Mouse (Mus musculus) layer of hippocampus, postnatal 10 days (tissue): ENCODE data around the gene Zc3hav1. TPM values are rescaled to one million over a fixed set of nuclear protein-coding genes. Genes with fewer than 3 reads are reported as not detected.
A peak's percentile ranks its signal among the peaks of the same experiment; 100 is the strongest.
"Not testable (repeated sequence)": the region's sequence is repeated elsewhere in the genome, so short reads cannot be mapped to it uniquely, and the experiment has no call there.

ENCODE experiments used
- DNase-seq, 2 experiments: peaks; one replicate each; pipeline ENCODE4 v3.0.0; 2021; ENCODE audit warnings: low spot score in 2 of 2
- long read RNA-seq: library from polyadenylated mRNA; stranded (forward); transcript quantifications from one replicate; pipeline ENCODE4 v2.0.0, GENCODE M21; 2023
- total RNA-seq, 2 experiments: library from RNA; stranded (reverse); gene quantifications; 2 replicates each; pipeline ENCODE4 v1.2.3; 2021

Gene Zc3hav1
- 1 to 10 TPM; 3.0 to 3.1 TPM for total RNA-seq
- long read RNA-seq, partial matches to known transcripts, result 0 of 2 reads
- long read RNA-seq, other reads (novel, unspliced or antisense), result 2 of 2 reads

DNA sequence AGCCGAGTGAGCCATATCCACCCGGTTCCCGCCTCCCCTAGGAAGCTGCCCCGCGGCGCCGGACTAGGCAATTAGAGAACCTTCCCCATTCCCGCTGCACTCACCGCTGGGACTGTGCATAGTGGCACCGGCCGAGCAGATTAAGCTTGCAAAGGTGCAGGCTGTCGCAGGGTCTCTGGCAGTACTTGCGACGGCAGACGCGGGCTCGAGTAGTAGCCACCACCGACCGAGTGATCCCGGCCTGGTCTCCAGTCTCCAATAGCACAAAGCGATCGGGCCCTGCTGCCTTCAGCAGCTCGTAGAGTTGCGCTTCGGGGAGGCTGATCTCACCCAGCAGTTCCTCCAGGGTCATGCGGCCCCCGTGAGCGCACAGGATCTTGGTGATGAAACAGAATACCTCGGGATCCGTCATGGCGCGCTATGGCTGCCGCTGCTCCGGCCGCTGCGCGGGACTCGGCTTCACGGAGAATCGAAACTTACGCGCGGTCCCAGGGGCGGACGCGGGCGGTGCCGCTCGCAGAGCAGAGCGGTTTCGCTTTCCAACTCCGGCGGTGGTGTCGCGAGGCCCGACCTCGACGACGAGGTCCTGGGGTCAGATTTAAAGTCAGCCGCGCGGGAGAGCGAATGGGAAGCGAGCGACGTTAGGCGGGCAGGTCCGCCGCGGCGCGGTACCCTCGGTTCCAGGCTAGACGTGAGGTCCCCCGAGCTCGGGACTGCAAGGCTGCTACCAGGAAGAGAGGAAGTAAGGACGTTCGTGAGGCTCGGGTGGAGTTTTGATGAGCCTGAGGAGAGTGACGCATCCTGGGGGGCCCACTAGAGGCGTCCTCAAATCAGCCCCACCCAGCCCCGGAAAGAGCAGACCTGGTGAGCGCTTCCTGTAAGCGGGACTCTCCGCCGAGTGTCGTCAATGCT is at the start of gene Zc3hav1:
Zc3hav1 (minus strand) TSS at position 793 of the 912 bp plus-strand sequence.
- peak; percentile 43 to 50 for DNase-seq

GRCm38 (mm10) chr6:38389671-38390070 is 35.3 kb upstream of the Zc3hav1 start:
- peak; percentile 33 to 63 for DNase-seq

DNA sequence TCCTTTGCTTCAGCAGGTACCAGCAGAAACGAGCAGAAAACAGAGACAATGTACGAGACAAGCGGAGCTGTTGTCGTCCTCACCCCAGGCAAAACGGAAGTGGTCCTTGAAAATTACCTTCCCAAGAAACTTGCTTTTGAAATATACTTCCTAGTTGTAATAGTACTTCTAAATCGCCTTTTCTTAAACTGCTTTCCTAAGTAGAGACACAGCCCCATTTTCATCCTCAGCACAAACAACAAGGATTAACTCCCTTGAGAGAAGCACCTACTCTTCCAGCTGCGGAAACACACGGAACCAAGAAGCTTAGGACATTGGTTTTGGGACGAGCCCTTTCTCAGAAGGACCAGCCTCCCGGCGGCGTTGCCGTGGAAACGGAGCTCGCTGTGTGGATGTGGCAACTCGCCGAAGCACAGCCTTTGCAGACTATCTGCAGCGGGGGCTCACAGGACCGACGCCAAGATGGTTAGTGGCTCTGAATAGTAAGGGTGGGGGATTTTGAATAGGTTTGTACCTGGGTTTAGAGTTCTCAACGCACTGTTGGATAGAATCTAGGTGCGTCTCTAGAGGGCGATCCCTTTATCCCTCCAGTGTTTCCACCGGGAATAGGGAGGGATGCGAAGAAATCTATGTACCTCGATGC is 26.8 kb upstream of the Zc3hav1 start, which contains the start of gene Ttc26:
Ttc26 (plus strand) TSS at position 341 of the 643 bp plus-strand sequence.
- peak; percentile 90 for DNase-seq

GRCm38 (mm10) chr6:38380764-38381128 is 26.3 kb upstream of the Zc3hav1 start:
- no peak for DNase-seq

DNA sequence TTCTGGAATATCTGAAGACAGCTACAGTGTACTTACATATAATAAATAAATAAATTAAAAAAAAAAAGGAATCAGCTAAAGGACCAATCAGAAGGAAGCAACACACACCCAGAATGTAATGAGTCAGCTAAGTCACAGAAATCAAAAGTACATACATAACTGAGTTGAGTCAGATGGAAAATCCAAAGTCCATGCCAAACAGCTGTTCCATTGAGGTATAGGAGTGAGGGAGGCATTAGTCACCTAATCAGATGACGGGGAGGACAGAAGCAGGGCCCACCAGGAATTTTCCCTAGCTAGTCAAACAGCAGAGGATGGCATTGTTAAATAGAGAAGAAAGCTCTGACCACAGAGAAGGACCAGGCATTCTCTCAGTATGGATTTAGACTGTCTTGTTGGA is 19.9 kb upstream of the Zc3hav1 start:
- DNase-seq, result no peak

DNA sequence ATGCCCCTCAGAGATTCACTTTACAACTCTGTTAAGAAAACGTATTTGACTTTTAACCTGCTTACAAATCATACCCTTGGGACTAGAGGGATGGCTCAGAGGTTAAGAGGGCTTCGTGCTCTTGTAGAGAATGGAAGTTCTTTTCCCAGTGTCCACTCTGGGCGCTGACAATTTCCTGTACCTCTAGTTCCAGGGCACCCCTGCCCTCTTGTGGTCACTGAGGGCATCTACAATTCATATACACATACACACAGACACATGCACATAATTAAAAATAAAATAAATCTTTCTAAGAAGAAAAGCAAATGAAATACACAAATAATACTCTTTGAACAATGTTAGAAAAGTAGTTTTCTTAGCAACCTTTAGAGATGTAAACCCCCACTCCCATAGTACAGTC is 15.5 kb upstream of the Zc3hav1 start:
- no peak for DNase-seq

DNA sequence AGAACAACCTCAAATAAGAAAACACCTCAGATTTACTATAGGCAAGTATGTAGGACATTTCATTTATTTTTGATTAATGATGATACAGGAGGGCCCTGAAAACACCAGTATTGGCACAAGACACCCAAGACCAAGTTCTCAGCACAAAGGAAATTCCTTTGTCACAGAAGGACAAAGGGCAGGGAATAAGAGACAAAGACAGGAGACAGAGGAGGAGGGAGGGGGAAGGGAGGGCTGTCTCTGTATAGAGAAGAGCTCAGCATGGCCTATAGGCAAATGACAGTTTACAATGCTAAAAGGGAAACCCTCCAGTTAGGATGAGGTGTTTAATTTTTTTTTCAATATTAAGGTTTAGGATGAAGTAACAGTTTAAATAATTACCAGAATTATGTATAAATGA is 9.7 kb upstream of the Zc3hav1 start:
- DNase-seq, result no peak

GRCm38 (mm10) chr6:38363370-38363769 is 9.0 kb upstream of the Zc3hav1 start:
- DNase-seq, result no peak

GRCm38 (mm10) chr6:38361937-38362336 is 7.5 kb upstream of the Zc3hav1 start:
- DNase-seq, result no peak

DNA sequence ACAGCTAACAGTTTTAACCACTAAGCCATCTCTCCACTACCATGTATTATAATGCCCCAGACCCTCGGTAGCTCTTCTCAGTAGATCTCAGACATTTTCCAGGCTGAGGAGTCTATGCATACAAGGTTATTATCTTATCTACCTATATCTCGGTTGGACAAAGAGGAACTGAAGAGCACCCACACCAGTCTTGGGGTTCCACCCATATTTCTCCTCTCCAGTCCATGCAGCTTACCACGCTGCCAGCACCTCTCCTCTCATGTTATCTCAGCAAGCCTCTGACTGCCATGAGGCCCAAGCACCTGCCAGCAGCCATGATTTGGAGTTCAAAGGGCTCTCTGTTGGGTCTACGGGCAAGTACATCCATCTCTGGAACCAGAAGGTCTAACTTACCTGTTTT is 6.7 kb upstream of the Zc3hav1 start:
- DNase-seq, result no peak

DNA sequence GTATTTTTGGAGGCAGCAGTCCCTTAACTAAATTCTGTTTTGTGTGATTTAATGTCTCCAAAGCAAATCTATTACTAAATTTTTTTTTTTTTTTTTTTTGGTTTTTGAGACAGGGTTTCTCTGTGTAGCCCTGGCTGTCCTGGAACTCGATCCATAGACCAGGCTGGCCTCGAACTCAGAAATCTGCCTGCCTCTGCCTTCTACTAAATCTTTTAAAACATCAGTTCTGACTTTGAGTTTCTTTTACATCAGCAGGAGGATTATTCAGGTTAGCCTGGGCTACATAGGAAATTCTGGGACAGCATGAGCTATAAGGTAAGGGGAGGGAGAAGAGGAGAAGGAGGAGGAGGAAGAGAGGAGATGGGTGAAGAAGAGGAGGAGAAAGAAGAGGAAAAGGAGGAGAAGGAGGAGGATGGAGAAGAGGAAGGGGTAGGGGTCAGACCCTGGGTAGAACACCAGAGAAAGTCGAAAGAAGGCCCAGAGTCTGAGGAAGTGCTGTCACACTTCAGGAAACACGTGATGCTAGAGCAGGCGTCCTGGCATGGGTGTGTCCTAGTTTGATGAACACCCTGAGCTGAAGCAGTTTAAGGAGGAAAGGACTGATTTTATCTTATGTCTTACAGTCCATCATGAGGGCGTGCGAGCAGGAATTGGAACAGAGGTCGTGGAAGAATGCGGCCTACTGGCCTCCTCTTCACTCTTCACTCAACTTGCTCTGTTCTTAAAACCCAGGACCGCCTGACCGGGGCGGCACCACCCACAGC is 5.5 kb upstream of the Zc3hav1 start:
- no peak for DNase-seq

DNA sequence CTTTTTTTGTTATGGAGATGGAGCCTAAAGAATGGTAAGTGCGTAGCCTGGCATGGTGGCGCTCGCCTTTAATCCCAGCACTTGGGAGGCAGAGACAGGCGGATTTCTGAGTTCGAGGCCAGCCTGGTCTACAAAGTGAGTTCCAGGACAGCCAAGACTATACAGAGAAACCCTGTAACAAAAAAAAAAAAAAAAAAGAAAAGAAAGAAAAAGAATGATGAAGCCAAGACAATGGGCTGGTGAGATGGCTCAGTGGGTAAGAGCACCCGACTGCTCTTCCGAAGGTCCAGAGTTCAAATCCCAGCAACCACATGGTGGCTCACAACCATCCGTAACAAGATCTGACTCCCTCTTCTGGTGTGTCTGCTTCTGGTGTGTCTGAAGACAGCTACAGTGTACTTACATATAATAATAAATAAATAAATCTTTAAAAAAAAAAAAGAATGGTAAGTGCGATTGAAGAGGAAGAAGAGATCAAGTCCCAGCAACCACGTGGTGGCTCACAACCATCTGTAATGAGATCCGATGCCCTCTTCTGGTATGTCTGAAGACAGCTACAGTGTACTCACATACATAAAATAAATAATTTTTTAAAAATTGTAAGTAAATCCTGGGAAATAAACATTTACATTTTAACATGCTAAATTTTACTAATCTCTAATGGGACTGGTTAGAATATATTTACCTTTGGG is 4.8 kb upstream of the Zc3hav1 start:
- DNase-seq, result not testable (repeated sequence)

DNA sequence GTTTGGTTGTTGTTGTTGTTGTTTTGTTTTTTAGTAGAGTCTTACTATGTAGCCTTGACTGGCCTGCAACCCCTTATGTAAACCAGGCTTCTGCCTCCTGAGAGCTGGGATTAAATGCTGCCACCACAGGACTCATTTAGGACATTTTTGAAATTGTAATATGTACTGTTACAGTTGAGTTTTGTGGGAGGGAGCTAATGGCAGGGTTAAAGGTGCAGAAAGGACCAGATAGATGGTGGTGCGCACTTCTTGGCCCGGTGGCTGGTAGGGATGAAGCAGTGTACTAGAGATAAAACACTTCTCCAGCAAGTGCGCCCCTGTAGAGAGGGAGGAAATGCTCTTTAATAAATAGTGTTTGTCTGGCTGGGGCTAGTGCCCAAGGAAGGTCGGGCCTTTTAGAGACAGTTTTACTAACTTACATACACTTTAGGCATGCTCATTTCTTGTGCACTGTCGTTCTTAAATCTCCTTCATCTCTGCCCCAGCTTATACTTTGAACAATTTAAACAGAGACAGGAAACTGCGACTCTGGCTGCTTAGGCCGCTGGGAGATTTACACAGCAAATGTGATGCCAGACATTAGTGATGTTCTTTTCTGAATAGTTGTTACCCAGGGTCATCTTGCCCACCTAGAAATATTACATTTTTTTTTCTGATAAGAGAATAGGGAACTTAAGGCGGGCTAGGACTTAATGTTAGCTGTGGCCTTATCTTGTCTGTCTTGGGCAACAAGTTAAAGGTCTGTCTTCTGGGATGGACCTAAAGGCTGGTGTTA is 4.0 kb upstream of the Zc3hav1 start:
- DNase-seq, result no peak

- DNase-seq, result no peak
Measured at GRCm38 (mm10) chr6:38357603-38358252, 3.3 kb upstream of the Zc3hav1 start.

- not testable (repeated sequence) for DNase-seq
Measured at GRCm38 (mm10) chr6:38356661-38357433, 2.4 kb upstream of the Zc3hav1 start.

GRCm38 (mm10) chr6:38355862-38356261 is 1.5 kb upstream of the Zc3hav1 start:
- no peak for DNase-seq

GRCm38 (mm10) chr6:38355354-38355823 is 986 bp upstream of the Zc3hav1 start:
- no peak for DNase-seq

- no peak for DNase-seq
Measured at GRCm38 (mm10) chr6:38354723-38355353, 435 bp upstream of the Zc3hav1 start.
